Mouse (Mus musculus) liver, embryonic 14.5 days (tissue): Measurements from ENCODE around the gene Slfn14.

ENCODE experiments used
- CTCF ChIP-seq: IDR thresholded peaks from 2 replicates; pipeline ENCODE4 v1.5.1; 2016; ENCODE audit warnings: antibody characterized with exemption, low read depth, control low read depth
- EP300 ChIP-seq: IDR thresholded peaks from 2 replicates; pipeline ENCODE4 v1.6.1; 2016; ENCODE audit warnings: antibody characterized with exemption, low read depth

DNA sequence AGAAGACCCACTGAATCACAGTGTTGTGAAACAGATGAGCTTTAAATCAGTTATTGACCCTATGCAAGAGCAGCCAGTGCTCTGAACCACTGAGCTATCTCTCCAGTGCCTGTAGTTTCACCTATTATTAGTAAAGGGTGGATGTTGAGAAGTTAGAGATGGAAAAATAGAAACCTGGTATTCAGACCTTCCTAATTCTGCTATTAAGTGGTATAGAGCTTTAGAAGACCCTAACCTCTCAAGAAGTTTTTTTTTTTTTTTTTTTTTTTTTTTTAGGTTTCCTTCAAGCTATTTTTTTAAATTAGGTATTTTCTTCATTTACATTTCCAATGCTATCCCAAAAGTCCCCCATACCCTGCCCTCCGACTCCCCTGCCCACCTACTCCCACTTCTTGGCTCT, 6.7 kb upstream of the Slfn14 start:
- TF ChIP-seq CTCF (no peak), EP300 (no peak)
